Mouse (Mus musculus): Measurements from ENCODE around the gene Znhit6. TPM values are rescaled to one million over a fixed set of nuclear protein-coding genes. Genes with fewer than 3 reads are reported as not detected.

Gene Znhit6
- polyA plus RNA-seq, 1 experiment from 2014 or later: 21.1 TPM

- Histone ChIP-seq H3K27ac (no peak overlapping the region), H3K4me1 (replicated peaks) (peaks cover 48% of the 10 kb centered on the region), H3K4me3 (peak overlapping the region; percentile 78), H3K4me2 (peak overlapping the region; percentile 86), H3K9me3 (replicated peaks) (no peaks in the 10 kb centered on the region), H3K36me3 (peaks cover 5% of the 10 kb centered on the region; the same call in 1 of the 2 replicates), H3K9ac (no peak overlapping the region), H3K27me3 (no peaks in the 10 kb centered on the region)
- ATAC-seq (replicated peaks; ENCODE audit: insufficient number of reproducible peaks, insufficient read depth, low FRiP score, low read depth): no peak
- 90% methylated on average over 18 of the region's 18 CpGs for WGBS
These were observed 71.4 kb downstream of the Znhit6 start for GRCm38 (mm10) chr3:145647416-145647815.

DNA sequence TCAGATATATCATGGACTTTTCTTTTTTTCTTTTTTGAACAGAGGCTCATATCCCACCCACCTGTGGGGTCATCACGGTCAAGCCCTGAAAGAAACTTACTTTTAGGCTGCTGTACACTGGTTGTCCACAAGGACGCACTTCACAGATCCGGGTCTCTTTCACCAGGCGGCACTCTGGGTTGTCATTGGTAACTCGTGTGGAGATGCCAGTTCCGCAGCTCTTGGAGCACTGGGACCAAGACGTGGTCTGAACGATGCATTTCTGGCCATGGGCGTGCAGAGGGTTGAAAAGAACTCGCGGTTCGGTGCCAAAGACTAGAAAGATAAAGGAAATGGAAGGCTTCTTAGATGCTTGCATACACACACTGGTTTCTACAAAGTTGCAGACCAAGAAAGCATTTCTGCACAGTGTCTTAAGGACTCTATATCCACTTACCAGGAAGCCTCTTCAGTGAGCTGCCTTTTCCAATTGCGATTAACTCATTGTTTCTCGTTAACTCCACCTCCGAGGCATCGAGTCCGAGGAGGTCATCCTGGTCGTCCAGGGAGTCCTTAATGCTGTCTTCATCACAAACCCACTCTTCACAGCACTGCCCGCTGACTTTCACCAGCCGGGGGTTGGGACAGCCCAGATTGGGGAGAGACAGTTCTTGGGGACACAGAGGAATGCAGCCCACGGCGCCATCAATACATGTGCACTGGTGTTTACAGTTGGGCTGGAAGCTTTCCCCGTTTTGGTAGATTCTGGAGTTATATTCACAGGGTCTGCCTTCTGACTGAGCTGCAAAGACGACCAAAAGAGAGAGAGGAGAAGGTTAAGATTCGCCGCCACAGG lies 72.3 kb downstream of the Znhit6 start:
- ATAC-seq (replicated peaks; ENCODE audit: insufficient number of reproducible peaks, insufficient read depth, low FRiP score, low read depth): no peak
- Histone ChIP-seq H3K27me3 (no peaks in the 10 kb centered on the region), H3K4me3 (peak overlapping the region; percentile 78), H3K9ac (peak overlapping the region; percentile 92), H3K4me2 (peak overlapping the region; percentile 86), H3K36me3 (peaks cover 5% of the 10 kb centered on the region; the same call in 1 of the 2 replicates), H3K9me3 (replicated peaks) (no peaks in the 10 kb centered on the region), H3K4me1 (replicated peaks) (peaks cover 55% of the 10 kb centered on the region), H3K27ac (peak overlapping the region; percentile 96)
- 9% methylated on average over 26 of the region's 26 CpGs for WGBS

DNA sequence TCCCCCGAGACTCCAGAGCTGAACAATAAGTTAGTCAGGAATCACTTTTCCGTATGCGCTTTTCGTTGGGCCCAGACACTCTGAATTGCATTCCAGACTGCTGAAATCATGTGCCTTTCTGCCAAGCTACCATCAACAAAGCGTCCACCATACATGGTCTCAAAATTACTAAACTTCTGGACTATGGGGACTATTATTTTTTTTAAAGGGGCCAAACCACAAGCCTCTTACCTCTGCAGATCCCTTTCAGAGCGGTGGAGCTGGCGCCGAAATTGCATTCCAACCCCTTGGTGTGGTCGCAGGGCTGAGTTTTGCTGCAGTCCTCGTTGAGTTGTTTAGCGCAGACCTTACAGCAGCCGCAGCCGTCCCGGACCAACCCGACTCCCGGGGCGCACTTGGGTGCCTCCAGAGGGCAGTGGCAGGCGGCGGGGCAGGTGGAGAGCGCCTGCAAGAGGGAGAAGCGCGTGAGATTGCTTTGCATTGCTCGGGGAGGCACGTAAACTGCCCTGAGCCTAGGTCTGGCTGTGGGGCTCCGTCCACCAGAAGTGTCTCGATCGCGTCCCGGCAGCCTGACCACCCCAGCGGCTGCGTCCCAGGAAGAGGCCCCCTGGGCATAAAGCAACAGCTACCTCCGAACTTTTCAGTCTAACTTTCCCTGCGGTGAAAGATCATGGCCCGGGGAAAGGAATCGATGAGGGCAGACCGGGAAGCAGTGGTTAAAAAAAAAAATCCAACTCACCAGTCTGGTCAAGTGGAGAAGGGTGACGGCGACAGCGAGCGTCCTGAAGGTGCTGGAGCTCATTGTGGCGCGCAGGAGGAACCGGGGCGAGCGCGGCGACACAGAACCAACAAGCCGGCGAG lies 73.2 kb downstream of the Znhit6 start:
- Histone ChIP-seq H3K9ac (peak overlapping the region; percentile 92), H3K27me3 (no peaks in the 10 kb centered on the region), H3K4me3 (peak overlapping the region; percentile 78), H3K27ac (peak overlapping the region; percentile 96), H3K4me2 (peak overlapping the region; percentile 86), H3K36me3 (peaks cover 5% of the 10 kb centered on the region; the same call in 1 of the 2 replicates), H3K4me1 (replicated peaks) (peaks cover 59% of the 10 kb centered on the region), H3K9me3 (replicated peaks) (no peaks in the 10 kb centered on the region)
- ATAC-seq (replicated peaks; ENCODE audit: insufficient number of reproducible peaks, insufficient read depth, low FRiP score, low read depth): peak; percentile 25; the same call in 1 of the 2 replicates
- WGBS: under 1% methylated on average over 48 of the region's 49 CpGs

DNA sequence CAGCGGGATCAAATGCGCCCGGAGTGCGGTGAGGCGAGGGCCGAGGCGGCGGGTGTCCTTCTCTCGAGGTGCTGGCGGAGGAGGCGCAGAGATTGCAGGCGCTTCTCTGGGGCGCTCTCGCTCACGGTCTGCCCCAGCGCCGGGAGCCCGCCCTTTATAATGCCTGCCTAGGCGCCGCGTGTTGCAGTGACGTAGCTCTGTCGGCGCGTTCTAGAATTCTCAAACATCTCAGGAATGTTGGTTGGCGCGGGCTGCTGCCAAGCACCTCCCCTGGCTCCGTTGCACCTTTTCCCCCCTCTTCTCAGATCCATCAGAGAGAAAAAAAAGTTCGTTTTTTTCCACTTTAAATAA lies 73.8 kb downstream of the Znhit6 start, which contains the start of gene Ccn1:
Gene Ccn1, minus strand, starts transcription at position 130 of the 351 bp plus-strand sequence.
- peaks cover 5% of the 10 kb centered on the region; the same call in 1 of the 2 replicates for H3K36me3 ChIP-seq
- peak within 1 kb of the TSS; percentile 92 for H3K9ac ChIP-seq
- peak; percentile 73 for ATAC-seq (replicated peaks; ENCODE audit: insufficient number of reproducible peaks, insufficient read depth, low FRiP score, low read depth)
- H3K9me3 ChIP-seq (replicated peaks): no peaks in the 10 kb centered on the region
- no peaks in the 10 kb centered on the region for H3K27me3 ChIP-seq
- peak within 1 kb of the TSS; percentile 96 for H3K27ac ChIP-seq
- peak within 1 kb of the TSS; percentile 78 for H3K4me3 ChIP-seq
- under 1% methylated on average over 29 of the region's 29 CpGs for WGBS
- peaks cover 59% of the 10 kb centered on the region for H3K4me1 ChIP-seq (replicated peaks)
- H3K4me2 ChIP-seq: peak within 1 kb of the TSS; percentile 86

GRCm38 (mm10) chr3:145650298-145651011 lies 74.5 kb downstream of the Znhit6 start:
- Histone ChIP-seq H3K27ac (peak overlapping the region; percentile 96), H3K4me1 (replicated peaks) (peaks cover 59% of the 10 kb centered on the region), H3K4me2 (peak overlapping the region; percentile 86), H3K9me3 (replicated peaks) (no peaks in the 10 kb centered on the region), H3K27me3 (no peaks in the 10 kb centered on the region), H3K4me3 (peak overlapping the region; percentile 78), H3K9ac (peak overlapping the region; percentile 92), H3K36me3 (peaks cover 5% of the 10 kb centered on the region; the same call in 1 of the 2 replicates)
- ATAC-seq (replicated peaks; ENCODE audit: insufficient number of reproducible peaks, insufficient read depth, low FRiP score, low read depth): no peak
- WGBS: under 1% methylated on average over 18 of the region's 18 CpGs

DNA sequence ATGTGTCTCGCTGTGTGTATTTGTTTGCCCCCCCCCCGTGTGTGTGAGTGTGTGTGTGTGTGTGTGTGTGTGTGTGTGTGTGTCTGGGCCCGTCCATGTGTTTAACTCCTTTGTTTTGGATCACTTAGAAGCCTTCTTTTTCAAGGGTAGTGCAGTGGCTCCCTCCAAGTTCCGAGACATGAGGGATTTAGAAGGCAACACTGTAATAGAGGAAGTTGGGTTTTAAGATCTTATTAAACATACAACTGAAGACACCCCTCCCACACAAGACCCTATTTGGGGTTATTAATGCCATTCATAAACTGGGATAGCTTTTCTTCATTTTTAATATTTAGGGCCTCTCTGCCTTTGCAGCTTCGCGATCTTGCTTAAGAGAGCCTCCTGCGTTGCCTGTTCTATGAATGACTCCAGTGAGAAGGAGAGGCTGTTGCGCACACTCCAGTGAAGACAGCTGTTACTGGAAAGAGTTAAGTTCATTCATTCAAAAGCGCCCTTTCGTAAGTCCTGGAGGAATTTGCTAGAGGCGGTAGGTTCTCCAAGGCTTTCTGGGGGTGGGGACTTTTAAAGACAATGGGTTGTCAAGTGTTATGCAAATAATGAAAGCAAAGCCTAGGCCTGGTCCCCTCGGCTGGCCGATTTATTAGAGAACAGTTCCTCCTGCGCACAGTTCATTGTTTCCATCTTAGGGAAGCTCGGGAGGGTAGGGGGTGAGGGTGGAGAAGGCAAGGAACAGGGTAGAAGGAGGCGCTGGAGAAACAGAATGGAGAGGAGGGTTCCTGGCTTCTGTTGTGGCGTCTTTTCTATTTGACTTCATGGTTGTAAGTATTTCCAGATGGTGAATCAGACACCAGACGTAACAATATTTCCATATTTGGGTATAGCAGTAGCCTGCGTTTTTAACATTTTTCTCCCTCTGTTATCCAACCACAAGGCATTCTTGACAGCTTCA lies 75.3 kb downstream of the Znhit6 start:
- Histone ChIP-seq H3K4me1 (replicated peaks) (peaks cover 54% of the 10 kb centered on the region), H3K9me3 (replicated peaks) (no peaks in the 10 kb centered on the region), H3K9ac (peak overlapping the region; percentile 92), H3K27me3 (no peaks in the 10 kb centered on the region), H3K4me2 (peak overlapping the region; percentile 86), H3K27ac (peak overlapping the region; percentile 96), H3K36me3 (peaks cover 5% of the 10 kb centered on the region; the same call in 1 of the 2 replicates), H3K4me3 (peak overlapping the region; percentile 78)
- 9% methylated on average over 19 of the region's 19 CpGs for WGBS
- ATAC-seq (replicated peaks; ENCODE audit: insufficient number of reproducible peaks, insufficient read depth, low FRiP score, low read depth): no peak

GRCm38 (mm10) chr3:145651978-145652321 lies 75.9 kb downstream of the Znhit6 start:
- no peak for ATAC-seq (replicated peaks; ENCODE audit: insufficient number of reproducible peaks, insufficient read depth, low FRiP score, low read depth)
- Histone ChIP-seq H3K9me3 (replicated peaks) (no peaks in the 10 kb centered on the region), H3K27me3 (no peaks in the 10 kb centered on the region), H3K4me1 (replicated peaks) (peaks cover 53% of the 10 kb centered on the region), H3K4me3 (peak overlapping the region; percentile 78), H3K36me3 (peaks cover 5% of the 10 kb centered on the region; the same call in 1 of the 2 replicates), H3K9ac (peak overlapping the region; percentile 80), H3K4me2 (peak overlapping the region; percentile 86), H3K27ac (peak overlapping the region; percentile 96)
- 7% methylated on average over 10 of the region's 10 CpGs for WGBS

- H3K9me3 ChIP-seq (replicated peaks): no peaks in the 10 kb centered on the region
- H3K4me3 ChIP-seq: peak overlapping the region; percentile 78
- H3K36me3 ChIP-seq: peaks cover 3% of the 10 kb centered on the region; the same call in 1 of the 2 replicates
- peak overlapping the region; percentile 96 for H3K27ac ChIP-seq
- peak overlapping the region; percentile 86 for H3K4me2 ChIP-seq
- H3K4me1 ChIP-seq (replicated peaks): peaks cover 50% of the 10 kb centered on the region
- peak overlapping the region; percentile 80 for H3K9ac ChIP-seq
- no peak for ATAC-seq (replicated peaks; ENCODE audit: insufficient number of reproducible peaks, insufficient read depth, low FRiP score, low read depth)
- H3K27me3 ChIP-seq: no peaks in the 10 kb centered on the region
- 8% methylated on average over 20 of the region's 20 CpGs for WGBS
These were observed 76.5 kb downstream of the Znhit6 start for GRCm38 (mm10) chr3:145652322-145653131.

GRCm38 (mm10) chr3:145653191-145653940 lies 77.4 kb downstream of the Znhit6 start:
- peak; percentile 55 for ATAC-seq (replicated peaks; ENCODE audit: insufficient number of reproducible peaks, insufficient read depth, low FRiP score, low read depth)
- Histone ChIP-seq H3K9ac (peak overlapping the region; percentile 80), H3K36me3 (no peaks in the 10 kb centered on the region), H3K4me2 (peak overlapping the region; percentile 86), H3K9me3 (replicated peaks) (no peaks in the 10 kb centered on the region), H3K27me3 (no peaks in the 10 kb centered on the region), H3K4me3 (peak overlapping the region; percentile 78), H3K4me1 (replicated peaks) (peaks cover 41% of the 10 kb centered on the region), H3K27ac (peak overlapping the region; percentile 96)
- 1% methylated on average over 53 of the region's 53 CpGs for WGBS
